Mouse (Mus musculus): ENCODE measurements around the gene Med23.

- TF ChIP-seq POLR2A (IDR thresholded peaks at IDR 0.05; ENCODE audit: insufficient read length, low read depth), result no peak
- no peak for TF ChIP-seq USF1 (IDR thresholded peaks at IDR 0.05; ENCODE audit: low read depth)
- TF ChIP-seq TCF3 (IDR thresholded peaks at IDR 0.05; ENCODE audit: insufficient read length, low read depth), result no peak
These were observed 41.6 kb upstream of the Med23 start for GRCm38 (mm10) chr10:24828136-24828535.

Measured in myocyte (in vitro differentiated cells).